In the genomic region with DNA sequence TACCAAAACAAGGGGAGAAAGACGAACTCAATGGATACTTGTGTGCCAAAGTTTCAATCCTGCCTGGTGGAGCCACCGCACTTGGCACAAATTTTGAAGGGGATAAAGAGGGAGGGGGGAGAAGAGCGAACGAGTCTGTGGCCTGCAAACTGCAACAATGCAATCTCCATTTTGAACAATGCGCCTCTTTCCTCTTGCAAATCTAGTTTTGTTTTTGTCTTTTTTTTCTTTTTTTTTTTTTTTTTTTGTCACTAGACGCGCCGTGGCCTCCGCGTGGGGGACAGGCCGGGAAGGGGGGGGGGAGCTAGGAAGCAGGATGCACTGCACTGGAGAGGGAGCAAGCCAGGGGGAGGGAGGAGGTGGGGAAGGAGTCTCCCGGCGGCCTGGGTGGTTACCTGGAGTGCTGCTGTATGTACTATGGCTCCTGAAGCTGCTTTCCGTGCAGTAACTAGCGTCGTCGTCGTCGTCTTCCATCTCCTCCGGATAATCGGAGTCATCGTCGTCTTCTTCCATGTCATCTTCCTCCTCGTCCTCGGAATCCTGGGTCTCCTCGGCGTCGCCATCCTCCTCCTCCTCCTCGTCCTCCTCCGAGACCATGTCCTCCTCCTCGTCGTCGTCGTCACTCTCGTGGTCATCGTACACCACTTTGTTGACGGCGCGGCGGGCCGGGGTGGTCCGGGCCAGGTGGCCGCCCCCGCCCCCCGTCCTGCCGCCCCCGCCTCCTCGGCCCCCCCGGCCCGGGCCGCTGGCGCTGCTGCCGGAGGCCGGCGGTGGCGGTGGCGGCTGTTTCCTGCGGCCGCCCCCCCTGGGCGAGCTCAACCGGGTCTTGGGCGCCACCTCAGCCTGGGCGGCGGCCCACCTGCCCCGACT, we compare ENCODE assay signal across 8 mouse cellular contexts. TPM values are rescaled to one million over a fixed set of nuclear protein-coding genes. Genes with fewer than 3 reads are reported as not detected.
DNase-seq lines count a peak whose midpoint lies in the region; ATAC-seq lines count a peak whose summit lies in the region.

No protein-coding gene starts in this region.

- H3K9ac ChIP-seq in embryonic facial prominence, embryonic 14.5 days (ENCODE audit: low read depth, low read length) = peak overlapping the region; percentile 98
- peak overlapping the region; percentile 98 for H3K9ac ChIP-seq in kidney, embryonic 14.5 days (ENCODE audit: low read depth, low read length)
- peak overlapping the region; percentile 97 for H3K9ac ChIP-seq in liver, embryonic 13.5 days
- peak overlapping the region; percentile 92 for H3K9ac ChIP-seq in stomach, embryonic 15.5 days

- peak; percentile 75 for DNase-seq in A20 (ENCODE audit: low read depth, low spot score)
- DNase-seq in adrenal gland, postnatal 36 days = peak; percentile 69 to 84
- DNase-seq in embryonic facial prominence, embryonic 14.5 days (ENCODE audit: low spot score) = peak; percentile 74
- DNase-seq in heart, adult 9 months (ENCODE audit: low spot score in 2 of 2) = peak; percentile 57 to 60
- peak; percentile 39 for DNase-seq in liver, embryonic 13.5 days
- DNase-seq in natural killer cell, adult 2 months (ENCODE audit: low spot score in 2 of 2) = peak; percentile 44 to 54

- H3K4me2 ChIP-seq in embryonic facial prominence, embryonic 14.5 days (ENCODE audit: low read depth, low read length) = peak overlapping the region; percentile 93
- H3K4me2 ChIP-seq in kidney, embryonic 14.5 days (replicated peaks; ENCODE audit: low read depth, low read length) = peak overlapping the region; percentile 82
- peak overlapping the region; percentile 78 for H3K4me2 ChIP-seq in liver, embryonic 13.5 days
- peak overlapping the region; percentile 67 for H3K4me2 ChIP-seq in stomach, embryonic 15.5 days

- WGBS in embryonic facial prominence, embryonic 14.5 days = 0% methylated on average over 51 of the region's 65 CpGs
- under 1% methylated on average over 37 of the region's 65 CpGs for WGBS in kidney, embryonic 14.5 days
- WGBS in liver, embryonic 13.5 days (ENCODE audit: insufficient replicate concordance) = 1% methylated on average over 44 of the region's 65 CpGs
- under 1% methylated on average over 46 of the region's 65 CpGs for WGBS in stomach, embryonic 15.5 days

- H3K27me3 ChIP-seq in embryonic facial prominence, embryonic 14.5 days (replicated peaks; ENCODE audit: control insufficient read depth, insufficient read depth, low read length) = no peaks in the 10 kb centered on the region
- H3K27me3 ChIP-seq in kidney, embryonic 14.5 days (ENCODE audit: control insufficient read depth, insufficient read depth, low read length) = no peaks in the 10 kb centered on the region
- H3K27me3 ChIP-seq in liver, embryonic 13.5 days = no peaks in the 10 kb centered on the region
- no peaks in the 10 kb centered on the region for H3K27me3 ChIP-seq in stomach, embryonic 15.5 days (replicated peaks)

- H3K4me1 ChIP-seq in embryonic facial prominence, embryonic 14.5 days (ENCODE audit: control insufficient read depth, insufficient read depth, low read length) = peaks cover 8% of the 10 kb centered on the region; the same call in 1 of the 2 replicates
- H3K4me1 ChIP-seq in kidney, embryonic 14.5 days (ENCODE audit: control insufficient read depth, insufficient read depth, low read length) = 0 out of 2 replicates have a peak, but pooled peaks cover 3% of the 10 kb centered on the region
- peaks cover 52% of the 10 kb centered on the region for H3K4me1 ChIP-seq in liver, embryonic 13.5 days (replicated peaks)
- H3K4me1 ChIP-seq in stomach, embryonic 15.5 days = peaks cover 4% of the 10 kb centered on the region; the same call in 1 of the 2 replicates

- H3K36me3 ChIP-seq in embryonic facial prominence, embryonic 14.5 days (ENCODE audit: control insufficient read depth, insufficient read depth, low read length) = no peaks in the 10 kb centered on the region
- H3K36me3 ChIP-seq in kidney, embryonic 14.5 days (ENCODE audit: control insufficient read depth, insufficient read depth, low read length) = no peaks in the 10 kb centered on the region
- H3K36me3 ChIP-seq in liver, embryonic 13.5 days = no peaks in the 10 kb centered on the region
- H3K36me3 ChIP-seq in stomach, embryonic 15.5 days = no peaks in the 10 kb centered on the region

- H3K27ac ChIP-seq in embryonic facial prominence, embryonic 14.5 days (replicated peaks; ENCODE audit: low read depth, low read length) = peak overlapping the region; percentile 97
- peak overlapping the region; percentile 93 for H3K27ac ChIP-seq in kidney, embryonic 14.5 days (ENCODE audit: low read depth, low read length)
- peak overlapping the region; percentile 88 for H3K27ac ChIP-seq in liver, embryonic 13.5 days
- peak overlapping the region; percentile 95 for H3K27ac ChIP-seq in stomach, embryonic 15.5 days

- H3K9me3 ChIP-seq in embryonic facial prominence, embryonic 14.5 days (ENCODE audit: control insufficient read depth, low read length) = no peaks in the 10 kb centered on the region
- no peaks in the 10 kb centered on the region for H3K9me3 ChIP-seq in kidney, embryonic 14.5 days (ENCODE audit: control insufficient read depth, low read length)
- no peaks in the 10 kb centered on the region for H3K9me3 ChIP-seq in liver, embryonic 13.5 days (replicated peaks)
- no peaks in the 10 kb centered on the region for H3K9me3 ChIP-seq in stomach, embryonic 15.5 days

- peak; percentile 74 for ATAC-seq in embryonic facial prominence, embryonic 14.5 days (ENCODE audit: low read depth)
- ATAC-seq in kidney, embryonic 14.5 days (ENCODE audit: low FRiP score, low TSS enrichment) = peak; percentile 75
- ATAC-seq in liver, embryonic 13.5 days (ENCODE audit: low read depth) = peak; percentile 60
- ATAC-seq in stomach, embryonic 15.5 days (ENCODE audit: insufficient read depth, low FRiP score, low read depth) = peak; percentile 65

- H3K4me3 ChIP-seq in embryonic facial prominence, embryonic 14.5 days (ENCODE audit: low read depth, low read length) = peak overlapping the region; percentile 87
- H3K4me3 ChIP-seq in kidney, embryonic 14.5 days (ENCODE audit: low read length) = peak overlapping the region; percentile 87
- peak overlapping the region; percentile 91 for H3K4me3 ChIP-seq in liver, embryonic 13.5 days (replicated peaks)
- peak overlapping the region; percentile 93 for H3K4me3 ChIP-seq in stomach, embryonic 15.5 days (replicated peaks)

RNA-seq across cellular contexts. Expression of gene Bptf, which starts 0.8 kb away (rescaled TPM):
- total RNA-seq in adrenal gland, postnatal 36 days (2021) = 10 to 100 TPM; 40.7 to 44.7 TPM
- polyA plus RNA-seq in embryonic facial prominence, embryonic 14.5 days (2014; fragmentation: Nextera tagmentation; extraction: Ambion mirVana) = 34.8 and 37.0 TPM in 2 replicates
- polyA plus RNA-seq in kidney, embryonic 14.5 days (2014; fragmentation: Nextera tagmentation; extraction: Ambion mirVana) = 51.7 and 51.8 TPM in 2 replicates
- 8.7 and 9.3 TPM in 2 replicates for polyA plus RNA-seq in liver, embryonic 13.5 days (2015; fragmentation: Nextera tagmentation; extraction: Ambion mirVana)
- 28.4 and 28.8 TPM in 2 replicates for polyA plus RNA-seq in stomach, embryonic 15.5 days (2015; fragmentation: Nextera tagmentation; extraction: Ambion mirVana)

RNA-seq across cellular contexts. Expression of gene Nol11, which starts 58.1 kb away (rescaled TPM):
- total RNA-seq in adrenal gland, postnatal 36 days (2021) = 10 to 100 TPM; 23.9 to 24.2 TPM
- 37.4 and 44.0 TPM in 2 replicates for polyA plus RNA-seq in embryonic facial prominence, embryonic 14.5 days (2014; fragmentation: Nextera tagmentation; extraction: Ambion mirVana)
- 53.7 and 70.4 TPM in 2 replicates for polyA plus RNA-seq in kidney, embryonic 14.5 days (2014; fragmentation: Nextera tagmentation; extraction: Ambion mirVana)
- 33.8 and 42.2 TPM in 2 replicates for polyA plus RNA-seq in liver, embryonic 13.5 days (2015; fragmentation: Nextera tagmentation; extraction: Ambion mirVana)
- 48.9 and 52.0 TPM in 2 replicates for polyA plus RNA-seq in stomach, embryonic 15.5 days (2015; fragmentation: Nextera tagmentation; extraction: Ambion mirVana)

Comparison
In these comparisons a context has a peak if more than half of its experiments do, and no peak if none do; other contexts are left out.
1. Peak in every context shown above with its lines: DNase-seq, ATAC-seq, H3K4me3 ChIP-seq and H3K27ac ChIP-seq.